Mouse (Mus musculus) spleen, postnatal 4 days (tissue): ENCODE measurements around the gene Gm28360.
"Not testable (repeated sequence)": the region's sequence is repeated elsewhere in the genome, so short reads cannot be mapped to it uniquely, and the experiment has no call there.

ENCODE experiments used
- DNase-seq, 2 experiments: peaks; one replicate each; pipeline ENCODE4 v3.0.0; 2022; ENCODE audit warnings: low spot score in 2 of 2

Gm28360 gene

DNA sequence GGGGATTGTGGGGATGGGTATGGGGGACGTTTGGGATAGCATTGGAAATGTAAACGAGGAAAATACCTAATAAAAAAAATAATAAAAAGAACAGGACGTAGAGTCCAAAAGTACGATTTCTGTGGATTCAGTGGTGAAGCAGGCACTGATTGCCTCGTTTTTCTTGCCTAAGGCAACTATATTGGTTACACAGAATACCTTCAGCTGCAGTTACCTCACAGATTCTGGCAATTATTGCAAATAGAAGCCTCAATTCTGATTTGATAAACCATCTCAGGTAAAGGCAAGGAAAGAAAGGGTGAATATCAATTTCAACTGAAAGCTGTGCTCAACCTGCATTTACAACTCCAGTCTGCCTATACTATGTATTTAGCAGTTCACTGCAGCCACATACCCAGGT is at the start of gene Gm28360:
Gene Gm28360 (plus strand): TSS at position 301 of the 400 bp plus-strand sequence.
- DNase-seq: not testable (repeated sequence)

DNA sequence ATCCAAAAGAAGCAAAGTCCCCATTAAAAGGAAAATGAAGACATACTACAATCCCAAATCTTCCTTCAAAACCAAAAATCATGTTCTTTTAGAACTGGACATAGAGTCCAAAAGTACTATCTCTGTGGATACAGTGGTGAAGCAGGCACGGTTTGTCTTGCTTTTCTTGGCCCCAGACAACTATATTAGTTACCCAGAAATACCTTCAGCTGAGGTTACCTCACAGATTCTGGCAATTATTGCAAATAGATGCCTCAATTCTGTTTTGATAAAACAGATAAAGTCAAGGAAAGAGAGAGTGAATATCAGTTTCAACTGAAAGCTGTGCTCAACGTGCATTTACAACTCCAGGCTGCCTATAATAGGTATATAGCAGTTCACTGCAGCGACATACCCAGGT is 49.0 kb upstream of the Gm28360 start, which contains the start of gene B020011L13Rik:
Gene B020011L13Rik (plus strand): TSS at position 301 of the 400 bp plus-strand sequence.
- not testable (repeated sequence) for DNase-seq

DNA sequence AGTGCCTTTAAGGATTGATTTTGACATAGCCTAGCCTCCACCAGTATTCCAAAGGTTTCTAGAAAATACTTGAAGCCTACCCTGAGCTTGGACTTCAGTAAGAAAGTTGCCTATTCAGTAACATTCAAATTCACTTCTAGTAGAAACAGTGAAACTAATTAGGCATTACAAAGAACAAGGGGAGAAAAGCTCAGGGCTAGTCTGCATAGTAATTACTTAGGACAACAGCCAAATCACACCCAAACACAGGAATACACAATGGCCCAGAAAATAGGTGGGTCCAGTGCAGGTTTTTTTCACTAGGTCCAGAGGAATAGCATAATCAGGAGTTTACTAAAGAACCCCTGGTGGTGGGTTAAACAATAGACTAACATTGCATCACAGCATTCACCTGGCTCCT is 13.6 kb upstream of the Gm28360 start:
- DNase-seq: not testable (repeated sequence)

DNA sequence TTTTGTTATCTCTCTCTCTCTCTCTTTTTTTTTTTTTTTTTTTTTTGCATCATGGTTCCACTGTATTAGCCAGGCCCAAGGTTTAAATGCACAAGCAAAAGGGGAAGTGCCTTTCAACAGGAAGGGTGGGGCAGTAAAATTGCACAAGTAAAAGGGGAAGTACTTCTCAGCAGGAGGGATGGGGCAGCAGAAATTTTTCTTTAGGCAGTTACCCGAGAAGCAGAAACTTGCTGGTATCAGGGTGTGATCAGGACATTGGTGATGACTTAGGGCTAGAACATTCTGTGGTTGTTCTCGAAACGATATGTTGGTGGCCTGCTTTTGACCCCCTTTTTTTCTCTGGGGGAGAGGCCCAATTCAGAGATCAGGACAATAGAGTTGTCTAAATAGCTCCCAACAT is 21.8 kb downstream of the Gm28360 start:
- not testable (repeated sequence) for DNase-seq
